Mouse (Mus musculus): ENCODE results near the gene Irf2bp2. TPM values are rescaled to one million over a fixed set of nuclear protein-coding genes. Genes with fewer than 3 reads are reported as not detected.

Irf2bp2 gene
- total RNA-seq, 1 experiment from 2014 or later: 98.7 TPM

DNA sequence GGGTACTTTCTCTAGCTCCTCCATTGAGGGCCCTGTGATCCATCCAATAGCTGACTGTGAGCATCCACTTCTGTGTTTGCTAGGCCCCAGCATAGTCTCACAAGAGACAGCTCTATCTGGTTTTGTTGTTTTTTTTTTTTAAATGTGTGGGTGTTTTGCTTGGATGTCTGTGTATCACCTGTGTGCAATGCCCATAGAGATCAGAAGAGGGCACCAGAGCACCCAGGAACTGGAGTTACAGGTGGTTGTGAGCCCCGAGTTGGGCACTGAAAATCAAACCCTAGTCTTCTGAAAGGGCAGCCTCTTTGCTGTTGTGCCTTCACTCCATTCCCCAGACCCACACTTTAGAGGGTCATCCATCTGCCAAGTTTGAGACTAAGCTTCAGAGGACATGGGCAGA, 13.7 kb downstream of the Irf2bp2 start:
- ATAC-seq (replicated peaks in 1 of 2; ENCODE audit: insufficient read depth in 1 of 2, low FRiP score in 2 of 2, low TSS enrichment in 1 of 2, low read depth in 1 of 2, poor library complexity in 2 of 2, severe bottlenecking in 2 of 2): no peak

DNA sequence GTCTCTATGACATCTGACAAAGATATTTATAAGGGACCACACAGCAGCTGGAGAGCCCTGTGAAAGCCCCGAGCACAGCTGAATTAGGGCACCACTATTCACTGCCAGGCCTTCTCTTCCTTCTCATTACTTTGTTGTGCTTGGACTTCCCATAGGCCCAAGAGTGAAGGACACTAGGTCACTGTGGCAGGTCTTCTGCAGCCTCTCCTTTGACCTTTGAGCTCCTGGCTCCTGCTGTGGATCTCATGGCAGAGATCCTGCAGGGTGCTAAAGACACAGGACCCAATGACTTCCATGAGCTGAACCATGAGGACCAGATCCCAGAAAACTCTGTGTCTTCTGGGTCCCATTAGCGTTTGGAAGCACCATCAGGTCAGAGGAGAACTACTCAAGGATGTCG, 15.1 kb downstream of the Irf2bp2 start:
- no peak for ATAC-seq (replicated peaks in 1 of 2; ENCODE audit: insufficient read depth in 1 of 2, low FRiP score in 2 of 2, low TSS enrichment in 1 of 2, low read depth in 1 of 2, poor library complexity in 2 of 2, severe bottlenecking in 2 of 2)

DNA sequence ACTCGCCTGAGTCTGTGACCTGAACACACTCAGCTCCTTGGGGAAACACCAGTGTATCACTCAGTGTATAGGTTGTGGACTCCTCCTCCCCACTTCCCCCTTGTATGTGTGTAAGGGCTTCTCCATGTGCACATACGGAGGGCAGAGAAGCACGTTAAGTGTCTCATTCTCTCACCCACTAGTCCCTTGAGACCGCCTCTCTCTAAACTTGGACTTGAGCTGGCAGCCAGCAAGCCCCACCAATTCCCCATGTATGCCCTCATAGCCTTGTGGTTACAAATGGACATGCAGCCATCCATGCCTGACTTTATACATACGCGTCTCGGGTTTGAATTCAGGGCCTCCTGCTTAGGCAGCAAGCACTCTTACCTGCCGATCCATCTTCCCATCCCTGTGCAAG, 16.9 kb downstream of the Irf2bp2 start:
- ATAC-seq (replicated peaks in 1 of 2; ENCODE audit: insufficient read depth in 1 of 2, low FRiP score in 2 of 2, low TSS enrichment in 1 of 2, low read depth in 1 of 2, poor library complexity in 2 of 2, severe bottlenecking in 2 of 2): no peak

DNA sequence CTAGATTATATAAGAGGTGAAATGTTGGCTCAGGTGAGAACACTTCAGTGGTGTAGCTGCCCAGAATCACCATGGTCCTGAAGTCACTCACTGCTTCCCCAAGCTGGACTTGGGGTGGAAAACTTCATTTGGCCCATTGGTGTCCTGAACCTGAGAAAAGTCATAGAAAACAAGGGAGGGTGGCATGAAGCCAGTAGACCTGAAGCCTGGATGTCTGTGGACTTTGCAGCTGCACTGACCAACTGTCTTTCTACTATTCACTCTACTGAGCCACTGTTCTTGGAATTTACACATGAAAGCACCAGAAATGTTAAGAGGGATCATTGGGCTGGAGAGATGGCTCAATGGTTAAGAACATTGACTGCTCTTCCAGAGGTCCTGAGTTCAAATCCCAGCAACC, 17.7 kb downstream of the Irf2bp2 start:
- no peak for ATAC-seq (replicated peaks in 1 of 2; ENCODE audit: insufficient read depth in 1 of 2, low FRiP score in 2 of 2, low TSS enrichment in 1 of 2, low read depth in 1 of 2, poor library complexity in 2 of 2, severe bottlenecking in 2 of 2)

DNA sequence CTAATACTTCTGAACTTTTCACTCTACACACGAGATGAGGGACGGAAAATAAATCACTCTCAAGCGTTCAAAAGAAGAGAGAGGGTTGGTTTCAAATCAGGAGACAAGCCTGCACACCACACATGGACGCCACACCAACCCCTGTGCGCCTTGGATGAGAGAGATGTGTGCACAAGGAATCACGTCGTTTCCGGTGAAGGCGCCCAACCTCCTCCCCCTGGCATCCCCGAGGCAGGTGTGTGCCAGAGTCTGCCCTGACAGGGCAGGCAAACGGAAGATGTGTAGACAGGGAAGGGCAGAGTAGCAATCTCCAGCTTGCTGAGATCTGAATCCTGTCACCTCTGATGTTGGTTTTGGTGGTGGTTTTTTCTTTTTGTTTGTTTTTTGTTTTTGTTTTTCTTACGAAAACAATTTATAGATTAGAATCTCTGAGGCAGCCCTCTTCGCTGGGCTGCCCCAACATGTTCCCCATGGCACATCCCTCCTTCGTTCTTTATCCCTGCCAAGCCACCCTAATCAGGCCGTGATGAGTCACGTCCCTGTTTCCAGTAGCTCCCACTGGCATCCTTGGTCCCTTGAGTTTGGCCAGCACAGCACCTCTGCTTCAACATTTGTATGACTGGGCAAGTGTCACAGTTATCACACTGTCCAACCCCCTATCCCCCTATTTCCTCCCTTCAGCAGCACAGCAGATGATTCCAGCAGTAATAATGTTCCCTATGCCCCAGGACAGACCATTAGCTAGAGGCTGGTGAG, 18.7 kb downstream of the Irf2bp2 start:
- no peak for ATAC-seq (replicated peaks in 1 of 2; ENCODE audit: insufficient read depth in 1 of 2, low FRiP score in 2 of 2, low TSS enrichment in 1 of 2, low read depth in 1 of 2, poor library complexity in 2 of 2, severe bottlenecking in 2 of 2)

DNA sequence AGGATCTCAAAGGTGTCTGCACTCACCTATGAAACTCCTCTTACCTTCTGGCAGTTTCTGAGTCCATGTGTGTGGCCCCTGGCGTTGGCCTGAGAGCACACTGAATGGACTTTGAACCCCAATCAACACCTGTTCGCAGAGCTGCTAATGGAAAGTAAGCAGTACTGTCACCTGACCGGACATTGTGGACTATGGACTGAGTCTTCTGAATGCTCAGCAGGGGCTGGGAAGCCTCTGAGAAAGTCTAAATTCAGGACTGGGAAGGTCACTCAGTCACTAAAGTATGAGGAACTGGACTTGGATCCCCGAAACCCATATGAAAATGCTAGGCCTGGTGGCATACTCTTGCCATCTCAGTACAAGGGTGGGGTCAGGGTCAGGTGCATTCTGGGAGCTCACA, 19.9 kb downstream of the Irf2bp2 start:
- no peak for ATAC-seq (replicated peaks in 1 of 2; ENCODE audit: insufficient read depth in 1 of 2, low FRiP score in 2 of 2, low TSS enrichment in 1 of 2, low read depth in 1 of 2, poor library complexity in 2 of 2, severe bottlenecking in 2 of 2)

DNA sequence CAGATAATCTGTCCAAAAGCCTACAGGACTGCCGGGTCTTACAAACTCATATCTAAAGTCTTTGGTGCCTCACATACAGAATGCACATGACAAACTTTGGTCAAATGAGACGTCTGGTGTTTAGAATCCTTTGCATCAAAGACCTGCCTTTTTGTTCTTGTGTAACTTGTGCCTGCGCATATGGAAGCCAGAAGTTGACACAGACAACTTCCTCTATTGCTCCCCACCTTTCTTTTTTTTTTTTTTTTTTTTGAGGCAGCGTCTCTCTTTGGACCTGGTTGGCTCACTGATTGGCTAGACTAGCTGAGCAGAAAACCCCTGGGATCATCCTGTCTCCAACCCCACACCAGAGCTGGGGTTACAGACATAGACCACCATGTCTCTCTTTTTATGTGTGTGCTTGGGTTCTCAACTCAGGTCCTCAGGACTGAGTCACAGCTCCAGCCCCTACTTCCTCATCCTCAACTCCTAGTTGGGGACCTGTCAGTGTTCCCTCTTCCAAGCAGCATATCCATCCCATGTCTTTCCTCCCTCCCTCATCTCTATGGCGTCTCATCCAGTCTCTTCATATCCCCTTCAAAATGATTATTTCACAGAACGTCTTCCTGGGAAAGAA, 20.6 kb downstream of the Irf2bp2 start:
- no peak; a peak in 1 of 4 replicates for ATAC-seq (replicated peaks in 1 of 2; ENCODE audit: insufficient read depth in 1 of 2, low FRiP score in 2 of 2, low TSS enrichment in 1 of 2, low read depth in 1 of 2, poor library complexity in 2 of 2, severe bottlenecking in 2 of 2)

DNA sequence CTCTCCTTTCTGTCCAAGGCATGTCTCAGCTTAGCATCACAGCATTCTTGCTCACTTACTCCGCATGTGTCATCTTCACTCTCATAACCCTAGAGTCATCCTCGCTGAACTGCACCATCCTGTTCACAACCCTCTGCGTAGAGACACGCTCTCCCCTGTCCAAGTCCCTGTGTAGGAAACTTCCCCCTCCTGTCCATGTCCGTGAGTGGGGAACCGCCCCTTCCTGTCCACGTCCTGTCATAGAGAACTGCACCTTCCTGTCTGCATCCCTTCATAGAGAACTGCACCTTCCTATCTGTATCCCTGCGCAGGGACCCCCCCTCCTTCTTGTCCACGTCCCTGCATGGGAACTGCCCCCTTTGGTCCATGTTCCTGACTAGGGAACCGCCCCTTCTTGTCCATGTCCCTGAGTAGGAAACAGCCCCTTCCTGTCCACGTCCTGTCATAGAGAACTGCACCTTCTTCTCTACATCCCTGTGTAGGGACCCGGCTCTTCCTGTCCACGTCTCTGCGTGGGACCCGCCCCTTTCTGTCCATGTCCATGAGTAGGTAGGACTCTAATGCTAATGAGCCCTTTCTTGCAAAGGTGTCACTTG, 22.6 kb downstream of the Irf2bp2 start:
- ATAC-seq (replicated peaks in 1 of 2; ENCODE audit: insufficient read depth in 1 of 2, low FRiP score in 2 of 2, low TSS enrichment in 1 of 2, low read depth in 1 of 2, poor library complexity in 2 of 2, severe bottlenecking in 2 of 2): peak; percentile 47 to 54

DNA sequence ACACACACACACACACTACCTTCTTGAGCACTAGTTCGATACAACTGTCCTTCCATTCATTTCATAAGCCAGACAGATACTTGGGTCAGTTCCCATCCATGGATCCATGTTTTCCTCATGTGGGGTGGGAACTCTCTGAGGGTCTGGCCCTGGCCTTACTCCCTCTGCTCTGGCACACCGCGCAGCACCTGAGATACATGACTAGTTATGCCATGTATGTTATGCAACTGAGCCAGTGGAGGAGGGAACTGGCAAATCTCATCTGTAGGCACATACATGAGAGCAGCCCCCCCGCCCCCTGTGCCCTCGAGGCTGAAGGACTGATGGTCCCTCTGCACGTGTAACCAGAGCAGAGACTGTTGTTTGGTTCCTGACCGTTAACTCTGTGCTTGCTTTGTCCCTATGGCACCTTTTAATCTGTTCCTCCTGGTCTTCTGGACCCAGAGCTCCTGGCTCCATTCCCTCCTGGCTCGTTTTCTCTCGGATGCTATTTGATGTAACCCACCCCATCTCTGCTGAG, 23.2 kb downstream of the Irf2bp2 start:
- no peak for ATAC-seq (replicated peaks in 1 of 2; ENCODE audit: insufficient read depth in 1 of 2, low FRiP score in 2 of 2, low TSS enrichment in 1 of 2, low read depth in 1 of 2, poor library complexity in 2 of 2, severe bottlenecking in 2 of 2)

DNA sequence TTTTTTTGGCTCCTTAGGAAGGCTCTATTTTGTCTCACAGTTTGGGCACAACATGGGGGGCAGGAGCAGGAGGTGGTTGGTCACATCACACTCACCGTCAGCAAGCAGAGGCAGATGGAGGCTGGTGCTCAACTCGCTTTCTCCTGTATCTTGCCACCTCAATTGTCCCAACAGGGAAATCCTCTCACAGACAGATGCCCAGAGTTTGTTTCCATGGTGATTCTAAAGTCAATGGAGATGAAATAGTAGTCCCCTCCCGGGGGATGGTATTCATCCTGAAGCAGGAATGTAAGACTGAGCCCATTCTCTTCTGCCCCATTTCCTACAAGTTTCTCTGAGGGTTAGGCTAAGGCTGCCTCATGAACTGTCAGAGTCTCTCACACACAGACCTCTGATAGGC, 23.7 kb downstream of the Irf2bp2 start:
- no peak for ATAC-seq (replicated peaks in 1 of 2; ENCODE audit: insufficient read depth in 1 of 2, low FRiP score in 2 of 2, low TSS enrichment in 1 of 2, low read depth in 1 of 2, poor library complexity in 2 of 2, severe bottlenecking in 2 of 2)

DNA sequence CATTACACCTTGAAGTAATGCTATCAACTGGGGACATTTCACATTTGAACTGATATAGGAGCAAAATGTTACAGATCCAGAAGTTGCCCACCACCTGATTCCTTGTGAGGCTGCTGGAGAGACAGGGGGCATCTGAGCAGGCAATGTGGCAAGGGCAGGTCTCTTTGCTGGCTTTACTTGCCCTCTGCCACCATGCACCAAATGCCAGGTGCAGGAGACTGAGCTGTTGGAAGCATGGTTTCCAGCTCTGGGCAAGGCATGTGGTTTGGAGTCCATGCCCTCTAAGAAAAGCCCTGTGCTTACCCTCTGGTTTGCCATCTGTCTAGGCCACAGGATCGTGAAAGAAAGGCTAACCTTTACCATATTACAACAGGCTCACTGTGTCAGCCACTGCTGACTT, 24.1 kb downstream of the Irf2bp2 start:
- ATAC-seq (replicated peaks in 1 of 2; ENCODE audit: insufficient read depth in 1 of 2, low FRiP score in 2 of 2, low TSS enrichment in 1 of 2, low read depth in 1 of 2, poor library complexity in 2 of 2, severe bottlenecking in 2 of 2): no peak

DNA sequence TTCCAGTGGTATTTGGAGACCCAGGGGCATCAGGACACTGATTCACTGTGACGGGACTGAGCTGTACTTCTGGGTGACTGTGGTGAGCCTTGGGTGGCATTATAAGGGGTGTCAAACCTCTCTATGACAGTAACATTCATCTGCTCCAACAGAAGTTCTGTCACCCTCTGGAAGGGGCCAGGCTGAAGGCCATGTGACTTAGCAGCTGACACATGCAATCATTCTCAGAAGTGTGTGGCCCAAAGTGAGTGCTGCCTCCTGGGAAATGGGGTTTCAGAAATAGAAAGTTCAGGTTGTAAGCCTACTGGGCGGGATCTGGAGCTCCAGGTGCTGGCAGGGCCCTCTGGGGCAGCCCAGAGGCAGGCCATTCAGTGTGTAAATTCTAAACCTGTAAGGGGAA, 26.1 kb downstream of the Irf2bp2 start:
- no peak for ATAC-seq (replicated peaks in 1 of 2; ENCODE audit: insufficient read depth in 1 of 2, low FRiP score in 2 of 2, low TSS enrichment in 1 of 2, low read depth in 1 of 2, poor library complexity in 2 of 2, severe bottlenecking in 2 of 2)

DNA sequence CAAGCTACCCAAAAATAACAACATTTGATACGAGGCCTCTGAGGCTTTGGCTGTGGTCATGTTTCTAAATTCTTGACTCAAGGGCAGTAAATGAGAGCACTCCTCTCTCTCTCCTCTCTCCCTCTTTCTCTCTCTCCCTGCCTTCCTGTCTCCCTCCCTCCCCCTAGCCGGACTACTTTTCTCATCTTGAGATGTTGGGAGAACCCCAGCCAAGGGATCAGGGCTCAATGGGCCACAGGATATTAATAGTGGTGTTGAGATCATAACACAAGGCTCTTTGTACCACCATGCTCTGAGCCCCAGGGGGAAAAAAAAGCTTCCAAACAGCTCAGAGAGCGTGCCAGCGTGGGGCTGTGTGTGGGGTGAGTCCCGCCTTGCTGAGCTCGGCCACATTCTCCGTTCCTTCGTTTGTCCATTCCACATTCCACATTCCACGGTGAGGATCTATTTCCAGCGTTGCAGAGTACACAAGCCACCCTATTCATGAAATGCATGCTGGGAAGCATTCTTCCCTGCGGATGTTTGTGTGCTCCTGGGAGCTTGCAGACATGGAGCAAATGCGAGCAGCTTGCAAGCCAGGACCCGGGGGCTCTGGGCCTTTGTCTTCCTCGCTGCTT, 27.2 kb downstream of the Irf2bp2 start:
- no peak; a peak in 1 of 4 replicates for ATAC-seq (replicated peaks in 1 of 2; ENCODE audit: insufficient read depth in 1 of 2, low FRiP score in 2 of 2, low TSS enrichment in 1 of 2, low read depth in 1 of 2, poor library complexity in 2 of 2, severe bottlenecking in 2 of 2)

DNA sequence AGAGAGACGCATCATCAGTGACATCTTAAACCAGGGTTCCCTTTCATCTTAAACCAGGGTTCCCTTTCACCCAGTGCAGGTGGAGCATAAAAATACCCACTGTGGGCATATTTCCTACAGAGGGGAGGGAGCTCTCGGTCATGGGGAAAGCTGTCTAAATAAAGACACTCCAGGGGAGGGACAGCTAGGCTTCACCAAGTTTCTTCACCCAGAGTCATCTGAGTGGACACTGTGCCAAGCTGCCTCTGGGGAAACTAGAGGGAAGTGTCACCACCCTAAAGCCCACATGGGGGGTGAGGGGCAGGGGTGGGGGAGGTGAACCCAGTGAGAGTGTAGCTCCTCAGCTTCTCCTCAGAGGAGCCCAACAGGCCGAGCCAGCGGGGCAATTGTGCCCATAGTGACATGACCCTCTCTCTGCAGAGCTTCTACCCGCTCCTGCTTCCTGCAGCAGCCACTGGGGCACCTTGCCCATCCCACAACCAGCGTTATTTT, 27.8 kb downstream of the Irf2bp2 start:
- peak; percentile 50 to 61 for ATAC-seq (replicated peaks in 1 of 2; ENCODE audit: insufficient read depth in 1 of 2, low FRiP score in 2 of 2, low TSS enrichment in 1 of 2, low read depth in 1 of 2, poor library complexity in 2 of 2, severe bottlenecking in 2 of 2)

DNA sequence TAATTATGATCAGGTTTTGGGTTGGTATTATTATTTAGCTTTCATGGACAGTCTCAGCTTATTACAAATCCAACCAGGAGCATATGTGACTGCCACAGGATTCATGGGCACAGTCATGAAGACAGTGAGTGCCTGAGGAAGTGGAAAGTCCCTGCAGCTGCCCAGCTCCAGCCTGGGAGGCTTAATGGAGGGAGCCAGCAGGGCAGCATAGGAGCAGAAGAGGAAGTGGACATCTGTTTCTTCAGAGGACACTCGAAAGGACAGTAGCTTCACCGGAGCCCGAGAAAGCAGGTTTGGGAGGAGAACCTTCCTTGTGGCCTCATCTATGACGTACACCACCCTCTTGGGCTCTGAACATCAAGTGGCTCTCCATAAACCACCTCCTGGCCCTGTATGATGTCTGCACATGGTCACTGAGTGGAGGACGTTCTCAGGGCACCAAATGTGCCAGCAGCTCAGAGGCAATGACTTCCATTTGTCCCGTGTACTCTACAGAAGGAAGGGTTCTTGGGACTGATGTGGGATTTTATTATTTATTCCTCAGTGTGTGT, 28.5 kb downstream of the Irf2bp2 start:
- ATAC-seq (replicated peaks in 1 of 2; ENCODE audit: insufficient read depth in 1 of 2, low FRiP score in 2 of 2, low TSS enrichment in 1 of 2, low read depth in 1 of 2, poor library complexity in 2 of 2, severe bottlenecking in 2 of 2): peak in 1 of 2 experiments; percentile 47; a peak in 2 of 4 replicates

DNA sequence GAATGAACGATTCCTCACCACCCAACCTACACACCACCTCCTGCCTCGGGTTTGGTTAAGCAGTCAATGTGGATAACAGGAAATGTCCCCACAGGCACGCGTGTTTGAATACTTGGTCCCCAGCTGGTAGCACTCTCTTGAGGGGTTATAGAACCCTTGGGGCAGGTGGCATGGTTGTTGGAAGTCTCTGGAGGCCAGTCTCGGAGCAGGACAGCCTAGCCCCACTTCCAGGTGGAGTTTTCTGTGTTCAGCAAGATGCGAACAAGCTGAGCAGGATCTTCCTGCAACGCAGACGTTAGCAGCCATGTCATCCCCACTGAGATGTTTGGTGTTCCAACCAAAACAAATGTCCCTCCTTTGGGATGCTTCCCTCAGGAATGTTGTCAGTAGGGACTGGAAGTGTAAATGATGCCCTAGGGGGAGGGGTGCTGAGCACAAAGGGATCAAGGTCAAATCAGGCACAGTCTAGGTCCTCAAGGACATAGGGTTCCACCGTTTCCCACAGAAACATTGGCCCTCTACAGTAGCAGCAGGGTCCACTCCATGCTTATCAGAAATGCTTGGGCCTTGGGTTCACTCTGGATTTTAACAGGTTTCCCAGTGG, 29.1 kb downstream of the Irf2bp2 start:
- ATAC-seq (replicated peaks in 1 of 2; ENCODE audit: insufficient read depth in 1 of 2, low FRiP score in 2 of 2, low TSS enrichment in 1 of 2, low read depth in 1 of 2, poor library complexity in 2 of 2, severe bottlenecking in 2 of 2): no peak

DNA sequence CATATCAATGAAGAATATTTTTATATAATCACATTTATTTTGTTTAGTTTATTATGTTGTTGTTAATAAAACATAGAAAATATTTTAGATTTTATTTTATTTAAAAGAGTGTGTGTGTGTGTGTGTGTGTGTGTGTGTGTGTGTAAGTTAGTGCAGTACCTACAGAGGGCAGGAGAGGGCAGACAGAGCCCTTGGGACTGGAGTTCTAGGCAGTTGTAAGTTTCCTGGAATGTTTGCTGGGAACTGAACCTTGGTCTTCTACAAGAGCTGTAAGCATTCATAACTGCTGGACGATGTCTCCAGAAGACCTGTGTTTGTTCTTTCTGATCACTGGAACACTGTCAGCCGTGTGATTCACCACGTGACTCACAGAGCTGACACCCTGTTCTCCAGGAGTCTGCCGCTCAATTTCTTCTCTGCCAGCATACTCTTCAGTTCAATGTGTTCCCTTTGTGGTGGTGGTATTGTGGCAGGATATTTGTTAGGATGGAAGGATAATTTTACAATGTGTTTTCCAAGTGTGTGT, 32.4 kb downstream of the Irf2bp2 start:
- ATAC-seq (replicated peaks in 1 of 2; ENCODE audit: insufficient read depth in 1 of 2, low FRiP score in 2 of 2, low TSS enrichment in 1 of 2, low read depth in 1 of 2, poor library complexity in 2 of 2, severe bottlenecking in 2 of 2): no peak

All from hematopoietic stem cell, adult 5-6 weeks (primary cell).